Mouse (Mus musculus) embryo, embryonic 11 days (tissue): ENCODE data around the gene Mcm9.
"Not testable (repeated sequence)": the region's sequence is repeated elsewhere in the genome, so short reads cannot be mapped to it uniquely, and the experiment has no call there.

Source experiments
- DNase-seq: peaks from one replicate; pipeline ENCODE4 v3.0.0-alpha.2; 2015

Mcm9 gene

DNA sequence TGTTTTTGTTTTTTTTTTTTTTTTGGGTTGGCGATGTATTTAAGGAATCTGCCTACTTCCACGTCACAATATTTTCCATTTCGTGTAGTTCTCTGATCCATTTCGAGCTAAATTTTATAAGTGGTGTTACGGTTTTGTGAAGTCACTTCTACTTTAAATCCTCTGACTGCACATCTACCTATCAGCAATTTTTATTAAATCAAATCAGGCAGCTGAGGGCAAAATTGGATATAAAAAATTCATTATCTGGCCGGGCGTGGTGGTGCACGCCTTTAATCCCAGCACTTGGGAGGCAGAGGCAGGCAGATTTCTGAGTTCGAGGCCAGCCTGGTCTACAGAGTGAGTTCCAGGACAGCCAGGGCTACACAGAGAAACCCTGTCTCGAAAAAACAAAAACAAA is at the start of gene Mcm9:
Gene Mcm9 (minus strand): TSS at position 101 of the 400 bp plus-strand sequence.
- DNase-seq: not testable (repeated sequence)

DNA sequence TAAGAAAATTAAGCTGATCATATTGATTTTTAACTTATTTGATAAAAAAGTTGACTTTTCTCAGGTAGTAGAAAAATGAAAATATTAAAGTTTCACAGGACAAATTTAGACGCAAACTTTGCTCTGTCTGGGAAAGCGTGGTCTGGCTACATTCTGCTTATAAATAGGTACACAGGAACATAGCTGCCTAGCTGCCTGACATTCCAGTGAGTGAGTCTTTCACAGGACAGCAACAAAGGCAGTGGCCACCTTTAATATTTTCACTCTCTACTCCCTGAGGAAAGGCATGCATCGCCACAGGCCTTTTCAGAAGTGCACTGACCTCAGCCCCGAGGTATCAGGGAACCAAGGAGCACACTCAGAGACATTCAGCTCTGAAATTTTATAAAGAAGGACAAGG is 31.5 kb upstream of the Mcm9 start:
- DNase-seq: no peak

DNA sequence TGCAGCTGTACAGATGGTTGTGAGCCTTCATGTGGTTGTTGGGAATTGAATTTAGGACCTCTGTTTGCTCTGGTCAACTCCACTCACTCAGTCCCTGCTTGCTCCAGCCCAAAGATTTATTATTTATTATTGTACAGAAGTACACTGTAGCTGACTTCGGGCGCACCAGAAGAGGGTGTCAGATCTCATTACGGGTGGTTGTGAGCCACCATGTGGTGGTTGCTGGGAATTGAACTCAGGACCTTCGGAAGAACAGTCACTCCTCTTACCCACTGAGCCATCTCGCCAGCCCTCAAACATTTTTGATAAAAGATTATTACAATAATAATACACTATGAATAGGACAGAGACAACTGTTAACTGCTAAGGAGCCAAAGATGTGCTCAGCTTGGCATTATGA is 24.0 kb upstream of the Mcm9 start:
- DNase-seq: not testable (repeated sequence)

DNA sequence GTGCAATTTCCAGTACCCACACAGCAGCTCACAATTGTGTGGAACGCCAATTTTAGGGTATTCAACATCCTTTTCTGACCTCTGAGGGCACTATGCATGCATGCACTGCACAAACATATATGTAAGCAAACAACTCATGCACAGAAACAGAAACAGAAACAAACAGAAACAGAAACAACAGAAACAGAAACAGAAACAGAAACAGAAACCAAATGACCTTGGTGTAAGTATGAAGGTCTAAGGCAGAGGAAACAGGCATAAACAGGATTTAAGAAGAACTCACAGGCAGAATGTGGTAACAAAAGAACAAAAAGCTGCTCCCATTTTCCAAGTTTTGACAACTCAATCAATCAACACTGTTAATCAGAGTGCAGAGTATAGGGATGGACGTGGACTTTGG is 20.4 kb upstream of the Mcm9 start:
- no peak for DNase-seq

DNA sequence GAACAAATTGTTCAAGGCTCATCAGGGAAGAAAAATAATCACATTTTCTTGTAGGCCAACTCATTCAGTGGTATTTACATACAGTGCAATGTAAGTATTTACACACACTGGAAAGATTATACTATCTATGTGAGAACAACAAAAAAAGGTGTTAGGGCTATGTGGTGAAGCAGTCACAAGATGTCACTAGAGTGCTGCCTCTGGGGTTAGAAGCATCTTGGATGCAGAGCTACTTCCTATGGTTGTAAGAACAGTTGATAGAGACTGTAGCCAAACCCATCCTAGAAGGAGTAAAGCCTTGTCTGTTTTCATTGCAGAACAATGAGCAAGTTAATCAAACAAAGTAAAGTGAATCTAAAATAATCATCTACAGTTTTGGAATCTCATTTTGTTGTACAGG is 11.3 kb upstream of the Mcm9 start:
- peak; percentile 51 for DNase-seq

DNA sequence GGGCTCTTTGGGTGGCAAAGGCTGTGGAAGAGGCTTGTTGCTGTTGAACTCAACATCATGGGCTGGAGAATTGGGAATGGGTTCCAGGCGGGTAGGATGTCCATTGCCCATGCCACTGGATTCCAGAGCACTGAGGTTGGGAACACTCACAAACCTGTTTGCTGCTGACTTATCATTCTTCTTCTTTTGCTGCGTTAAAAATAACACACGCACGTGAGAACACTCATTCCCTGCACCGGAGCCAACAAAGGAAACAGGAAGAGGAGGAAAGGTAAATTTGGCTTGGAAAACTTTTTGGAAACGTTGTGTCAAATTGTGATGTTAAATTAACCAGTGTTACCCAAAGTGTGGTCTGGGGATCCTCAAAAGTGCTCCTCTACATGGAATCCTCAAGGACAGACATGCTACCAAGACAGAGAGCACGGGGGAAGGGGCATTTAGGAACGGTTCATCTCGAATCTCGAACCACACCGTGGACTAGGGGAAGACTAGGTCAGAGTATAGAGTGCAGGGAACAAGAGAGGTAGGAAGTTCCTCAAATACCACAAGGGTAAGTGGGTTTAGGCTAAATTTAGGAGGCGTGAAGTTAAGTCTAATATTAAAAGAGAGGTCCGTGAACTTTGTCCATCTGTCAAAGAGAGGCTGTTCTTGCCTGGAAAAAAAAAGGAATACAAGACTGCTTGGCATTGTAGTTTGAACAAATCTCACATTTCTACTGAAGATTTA is 5.2 kb upstream of the Mcm9 start:
- no peak for DNase-seq

DNA sequence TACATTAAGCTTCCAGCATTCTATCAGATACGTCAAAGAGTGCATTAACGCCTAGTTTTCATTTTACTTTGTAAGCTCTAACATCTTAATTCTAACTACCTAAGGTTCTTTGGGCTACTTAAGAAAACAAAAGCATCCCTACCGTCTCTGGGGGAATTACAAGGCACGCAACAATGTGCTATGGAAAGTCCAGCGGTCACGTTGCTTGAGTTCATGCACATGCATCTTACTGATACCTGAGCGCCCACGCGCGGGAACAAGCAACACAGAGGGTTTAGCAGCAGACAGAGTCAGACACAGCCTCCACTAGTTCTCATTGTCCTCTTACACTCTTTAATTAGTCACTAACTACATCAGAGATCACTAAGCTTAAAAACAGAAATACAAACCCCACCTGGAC is 3.9 kb upstream of the Mcm9 start:
- no peak for DNase-seq

DNA sequence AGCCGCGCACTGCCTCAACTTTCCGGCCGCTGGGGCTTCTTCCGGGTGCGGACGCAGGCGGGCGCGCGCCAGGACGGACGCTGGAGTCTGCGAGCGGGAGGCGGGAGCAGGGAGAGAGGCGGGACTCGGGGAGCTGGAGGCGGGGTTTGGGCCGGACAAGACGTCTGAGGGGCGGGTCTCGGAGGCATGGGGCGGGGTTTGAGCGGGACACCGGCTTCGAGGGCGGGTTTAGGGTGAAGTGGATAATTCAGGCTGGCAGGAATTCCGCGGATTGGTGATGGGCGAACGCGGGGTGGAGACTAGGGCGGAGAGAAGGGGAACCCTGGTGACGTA is 355 bp downstream of the Mcm9 start:
- peak; percentile 99 for DNase-seq

DNA sequence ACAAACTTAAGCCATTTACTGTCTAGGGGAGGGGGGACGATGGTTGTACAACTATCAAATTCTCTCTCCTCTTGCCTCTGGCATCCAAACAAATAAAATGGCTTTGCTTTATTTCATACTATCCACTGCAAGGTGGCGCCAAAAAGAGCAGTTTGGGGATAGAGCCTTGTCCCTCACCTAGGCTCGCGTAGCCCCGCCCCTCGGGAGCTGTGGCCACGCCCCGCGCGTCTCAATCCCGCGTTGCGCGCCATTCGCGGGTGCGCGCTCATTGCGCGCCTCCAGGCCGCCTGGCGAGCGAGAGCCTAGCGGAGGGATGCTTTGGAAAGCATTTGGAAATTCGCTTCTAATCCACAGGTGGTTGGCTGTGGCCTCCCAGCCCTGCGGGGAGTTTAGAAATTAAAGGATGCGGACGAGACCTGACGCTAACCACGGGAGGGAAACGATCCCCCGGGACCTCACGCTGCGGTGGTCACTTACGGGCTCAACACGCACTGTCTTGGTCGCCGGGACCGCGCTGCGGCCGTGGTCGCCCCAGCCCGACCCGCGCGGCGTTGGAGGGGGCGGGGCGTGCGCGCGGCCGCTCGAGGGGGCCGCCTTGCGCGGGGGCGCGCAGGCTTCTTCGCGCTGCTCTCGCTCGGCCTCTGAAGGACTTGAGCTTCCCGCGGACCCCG is 857 bp downstream of the Mcm9 start:
- DNase-seq: peak; percentile 96

DNA sequence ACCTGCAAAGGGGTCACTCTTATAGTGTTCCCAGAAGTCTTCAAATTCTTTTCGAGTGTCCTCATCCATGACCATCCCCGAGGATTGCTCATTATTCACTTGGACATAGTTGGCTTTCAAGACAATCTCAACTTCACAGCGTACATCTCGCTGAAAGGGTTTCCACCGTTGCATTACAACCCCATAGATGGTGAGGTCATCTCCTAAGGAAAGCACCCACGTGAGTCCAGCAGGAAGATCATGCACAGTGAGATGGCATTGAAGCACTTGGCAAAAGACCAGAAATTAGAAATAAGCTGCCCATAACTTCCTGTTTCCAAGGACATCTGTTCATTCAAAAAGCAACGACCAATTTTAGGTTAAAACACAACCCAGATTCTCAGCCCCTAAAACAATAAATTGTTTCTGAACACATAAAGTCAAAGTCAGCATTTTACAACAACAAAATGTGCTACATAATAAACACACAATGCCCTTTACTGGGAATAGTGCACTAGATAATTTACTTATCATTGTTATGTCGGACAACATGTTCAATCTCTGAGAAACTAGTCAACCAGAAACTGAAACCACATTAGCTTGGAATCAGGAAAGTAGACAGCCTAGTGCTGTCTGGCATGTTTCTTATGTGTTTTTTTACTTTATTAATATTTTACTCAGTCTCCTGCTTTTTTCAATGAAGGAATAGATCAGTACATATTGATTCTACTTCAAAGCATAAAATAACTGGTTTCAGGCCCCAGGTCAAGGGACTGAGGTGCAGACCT is 14.2 kb downstream of the Mcm9 start:
- DNase-seq: no peak

DNA sequence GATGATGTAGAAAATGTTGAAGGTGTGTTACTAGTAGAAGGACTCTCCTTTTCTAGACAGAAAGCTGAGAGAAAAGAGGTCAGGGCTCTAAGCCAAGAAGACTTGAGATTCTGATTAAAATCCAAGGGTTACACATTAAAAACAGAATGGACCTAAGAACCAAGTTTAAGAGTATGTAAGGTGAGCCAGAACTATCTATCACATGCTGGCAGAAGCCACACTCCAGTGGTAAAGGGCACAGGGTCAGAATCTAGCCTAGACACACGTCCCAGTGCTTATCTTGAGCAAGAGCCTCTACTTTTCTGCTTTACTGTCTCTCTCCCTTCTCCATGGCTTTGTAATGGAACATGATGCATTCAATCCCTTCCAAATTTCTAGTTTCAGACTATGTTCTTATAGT is 16.3 kb downstream of the Mcm9 start:
- DNase-seq: no peak

DNA sequence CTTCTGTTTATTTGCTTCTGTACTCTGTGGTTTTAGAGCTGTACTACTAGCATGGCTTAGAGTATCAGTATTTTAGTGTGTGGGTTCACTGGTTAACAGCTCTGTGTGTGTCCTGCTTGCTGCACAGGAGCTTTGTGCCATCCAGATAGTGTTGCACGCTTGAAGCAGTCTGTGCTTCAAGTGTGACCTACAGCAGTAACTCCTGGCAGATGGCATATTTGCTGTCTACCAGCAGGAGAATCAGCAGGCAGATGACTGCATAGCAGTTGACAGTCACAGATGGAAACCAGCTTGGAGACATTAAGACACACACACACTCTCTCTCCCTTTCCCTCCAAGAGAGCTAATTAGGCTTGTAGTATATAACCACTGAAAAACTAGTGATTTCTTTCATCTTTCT is 18.1 kb downstream of the Mcm9 start:
- DNase-seq: no peak

DNA sequence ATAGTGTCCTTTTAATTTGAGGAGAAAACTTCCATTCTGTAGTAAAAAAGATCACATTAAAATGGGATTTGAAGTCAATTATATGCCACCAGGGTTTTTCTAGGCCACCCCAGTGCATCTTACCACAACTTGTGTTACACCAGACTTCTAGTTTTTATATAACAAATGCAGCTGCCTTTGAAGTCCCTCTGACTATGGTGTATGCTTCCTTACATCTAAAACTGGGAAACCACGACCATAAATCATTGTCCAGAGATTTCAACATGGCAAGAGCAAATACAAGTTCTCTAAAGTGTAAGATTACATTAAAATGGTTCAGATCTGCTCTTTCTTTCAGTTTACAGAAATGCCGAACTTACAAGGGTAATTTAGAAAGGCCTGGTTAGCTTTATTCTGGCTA is 22.0 kb downstream of the Mcm9 start:
- no peak for DNase-seq

DNA sequence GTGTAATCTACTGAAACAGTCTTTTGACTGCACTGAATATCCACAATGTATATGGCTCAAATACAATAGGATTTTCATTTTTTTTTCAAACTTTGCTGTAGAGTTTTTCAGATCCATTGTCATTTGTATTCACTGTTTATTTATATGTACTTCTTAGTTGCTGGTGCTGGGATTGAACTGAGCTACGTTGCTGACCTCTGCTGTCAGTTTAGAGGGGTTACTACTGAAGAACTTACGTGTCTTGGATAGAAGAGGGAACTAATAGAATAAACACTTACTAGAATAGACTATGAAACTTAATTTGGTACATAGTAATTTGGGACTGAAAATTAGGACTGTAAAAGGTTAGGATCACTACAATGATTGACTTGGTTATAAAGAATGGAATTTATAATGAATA is 24.9 kb downstream of the Mcm9 start:
- no peak for DNase-seq

DNA sequence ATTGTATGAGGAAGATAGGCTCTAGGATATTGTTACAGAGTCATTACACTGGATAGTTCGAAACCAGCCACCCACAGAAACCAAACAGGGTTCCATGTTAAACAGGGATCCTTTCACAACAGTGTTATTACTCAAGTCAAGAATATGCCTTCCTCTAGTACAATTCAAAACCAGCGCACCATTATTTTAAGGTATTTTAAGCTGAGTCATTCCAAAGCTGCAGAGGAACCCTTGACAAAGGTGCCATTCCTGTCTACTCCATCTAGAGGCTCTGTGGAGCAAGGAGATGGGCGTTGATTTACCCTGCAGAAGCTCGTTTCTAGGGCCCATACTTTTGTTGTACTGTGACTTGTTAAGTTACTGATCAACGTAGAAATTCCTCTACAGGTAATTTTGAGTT is 31.4 kb downstream of the Mcm9 start:
- peak; percentile 39 for DNase-seq

DNA sequence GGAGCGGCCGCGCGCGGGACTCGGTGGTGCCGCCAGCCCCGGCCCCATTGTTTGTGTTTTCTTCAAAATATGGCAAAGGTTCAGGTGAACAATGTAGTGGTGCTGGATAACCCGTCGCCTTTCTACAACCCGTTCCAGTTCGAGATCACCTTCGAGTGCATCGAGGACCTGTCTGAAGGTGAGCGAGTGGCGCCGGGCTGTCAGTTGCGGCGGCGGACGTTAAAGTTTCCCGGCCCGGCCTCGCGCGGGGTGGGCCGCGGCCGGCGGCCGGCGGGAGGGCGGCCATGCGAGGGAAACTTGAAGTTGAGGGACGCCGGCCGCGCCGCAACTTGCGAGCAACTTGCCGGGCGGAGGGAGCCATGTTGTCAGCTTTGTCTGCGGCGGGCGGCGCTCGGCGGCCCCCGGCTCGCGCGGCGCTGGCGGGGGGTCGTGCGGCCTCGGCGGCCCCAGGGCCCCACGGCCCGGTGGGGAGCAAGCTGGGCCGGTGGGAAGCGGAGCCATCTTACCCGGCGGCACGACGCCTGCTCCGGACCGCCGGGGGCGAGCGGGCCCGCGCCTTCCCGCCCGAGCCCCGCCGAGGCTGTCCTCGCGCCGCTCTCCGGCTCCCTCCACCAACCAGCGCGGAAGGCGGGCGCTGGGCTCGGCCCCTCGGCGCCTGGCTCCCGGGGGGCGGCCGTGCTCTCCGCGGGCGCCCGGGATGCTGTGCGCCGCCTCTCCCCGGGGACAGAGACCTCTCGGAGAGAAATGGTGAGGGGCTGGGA is 32.9 kb downstream of the Mcm9 start:
- DNase-seq: peak; percentile 67

DNA sequence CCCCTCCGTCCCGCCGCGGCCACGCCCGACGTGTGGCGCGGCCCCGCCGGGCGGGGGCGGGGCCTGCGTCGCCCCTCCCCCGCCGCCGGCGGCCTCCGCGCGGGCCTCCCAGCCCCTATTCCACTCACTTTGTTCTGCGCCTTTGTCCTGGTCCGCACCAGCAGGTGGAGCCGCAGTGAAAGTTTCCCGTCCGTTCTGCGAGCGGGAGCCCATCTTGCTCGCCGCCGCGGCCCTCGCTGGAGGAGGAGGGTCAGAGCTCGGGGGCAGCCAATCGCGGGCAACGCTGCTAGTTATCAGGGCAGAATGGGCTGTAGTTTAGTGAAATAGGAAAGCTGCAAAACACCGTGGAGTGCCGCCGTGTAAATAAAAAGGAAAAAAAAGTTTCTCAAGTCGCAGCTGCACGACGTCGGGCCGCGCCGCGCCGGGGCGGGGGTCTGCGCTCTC is 33.5 kb downstream of the Mcm9 start, which contains the start of gene Asf1a:
Gene Asf1a (plus strand): TSS at position 81 of the 444 bp plus-strand sequence.
- DNase-seq: peak; percentile 97

DNA sequence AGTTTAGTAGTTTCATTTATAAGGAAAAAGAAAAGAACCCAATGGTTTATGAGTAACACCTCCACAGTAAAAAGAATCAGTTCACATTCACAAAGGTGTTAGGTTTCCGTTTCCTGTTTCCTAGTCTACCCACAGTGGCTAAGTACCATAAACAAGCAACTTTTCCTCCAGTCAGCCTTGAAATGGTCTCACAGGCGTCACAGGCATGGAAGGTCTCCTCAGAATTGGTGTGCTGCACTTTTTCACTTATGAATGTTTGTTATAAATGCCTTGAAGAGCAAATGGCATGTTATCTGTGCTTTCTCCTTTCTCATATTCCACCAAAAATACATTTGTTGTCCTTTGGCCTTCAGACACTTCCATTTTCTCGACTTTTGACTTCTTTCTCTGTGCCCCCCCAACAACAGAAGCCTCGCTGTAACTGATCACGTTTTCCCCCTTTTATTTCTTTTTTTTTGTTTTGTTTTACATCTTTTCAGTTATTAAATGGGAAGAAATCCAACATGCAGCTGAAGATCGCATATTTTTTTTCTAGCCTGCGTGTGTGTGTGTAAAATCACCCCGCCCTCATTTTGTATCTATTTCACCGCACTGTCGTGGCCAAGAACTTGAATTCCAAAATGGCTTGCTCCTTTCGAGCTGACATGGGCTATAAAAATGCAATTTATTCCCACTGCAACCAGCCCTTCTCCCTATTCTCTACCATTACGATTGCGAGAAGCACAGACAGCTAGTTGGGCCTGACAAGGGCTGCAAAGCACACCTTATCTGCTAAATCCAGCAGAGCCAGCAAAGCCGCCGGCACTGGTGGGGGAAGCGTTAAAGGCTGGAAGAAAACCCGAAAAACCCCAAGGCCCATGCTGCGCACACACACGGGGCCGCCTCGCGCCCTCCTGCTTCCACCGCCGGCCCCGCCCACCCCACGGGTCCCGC is 34.2 kb downstream of the Mcm9 start:
- DNase-seq: peak; percentile 28

DNA sequence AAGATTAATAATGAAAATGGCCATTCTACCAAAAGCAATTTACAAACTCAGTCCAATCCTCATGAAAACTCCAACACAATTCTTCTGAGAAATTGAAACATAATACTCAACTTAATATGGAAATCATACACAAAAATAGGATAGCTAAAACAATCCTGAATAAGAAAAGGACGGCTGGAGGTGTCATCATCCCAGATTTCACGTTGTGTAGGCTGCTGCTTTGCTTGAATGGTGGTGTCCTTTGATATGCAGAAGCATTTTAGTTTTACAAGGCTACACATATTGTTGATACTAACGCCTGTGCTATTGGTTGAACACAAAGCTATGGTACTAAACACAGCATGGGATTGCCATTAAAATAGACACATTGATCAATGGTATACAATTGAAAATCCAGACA is 44.5 kb downstream of the Mcm9 start:
- DNase-seq: no peak

DNA sequence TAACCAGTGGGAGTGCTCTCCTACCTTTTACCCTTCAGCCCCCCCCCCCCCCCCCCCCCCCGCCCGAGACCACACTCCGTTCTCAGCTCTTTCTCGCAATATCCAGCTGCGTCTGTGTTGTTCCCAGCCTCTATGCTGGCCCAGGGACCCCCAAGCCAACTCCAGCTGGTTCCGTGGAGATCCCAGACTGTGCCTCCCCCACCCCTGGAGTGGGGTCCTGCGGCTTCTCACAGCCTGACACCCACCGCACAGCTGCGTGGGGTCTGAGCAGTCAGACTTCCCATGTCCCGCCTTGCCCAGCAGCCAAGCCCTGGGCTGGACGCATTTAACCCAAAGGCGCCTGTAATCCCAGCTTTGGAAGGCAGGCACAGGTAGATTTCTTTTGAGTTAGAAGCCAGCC is 49.2 kb downstream of the Mcm9 start:
- peak; percentile 20 for DNase-seq

DNA sequence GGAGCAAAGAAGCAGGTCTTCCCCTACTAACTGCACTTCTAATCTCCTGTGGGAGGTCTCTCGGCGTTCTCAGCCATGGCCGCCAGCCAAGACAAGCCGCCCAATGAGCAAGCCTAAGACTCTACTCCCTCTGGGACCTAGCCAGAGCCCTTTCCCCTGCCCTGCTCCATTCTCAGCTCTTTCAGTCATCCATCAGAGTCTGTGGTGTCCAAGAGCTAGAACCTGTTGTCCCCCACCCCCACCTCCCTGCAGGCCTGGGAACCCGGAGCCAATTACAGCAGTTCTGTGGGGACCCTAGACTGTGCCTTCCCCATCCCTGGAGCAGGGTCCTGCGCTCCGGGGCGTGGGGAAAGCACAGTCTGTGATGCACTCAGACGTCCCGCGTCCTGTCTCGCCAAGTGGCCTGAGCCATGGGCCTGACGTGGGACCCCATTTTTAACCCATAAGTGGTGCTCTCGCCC is 49.6 kb downstream of the Mcm9 start:
- peak; percentile 55 for DNase-seq

DNA sequence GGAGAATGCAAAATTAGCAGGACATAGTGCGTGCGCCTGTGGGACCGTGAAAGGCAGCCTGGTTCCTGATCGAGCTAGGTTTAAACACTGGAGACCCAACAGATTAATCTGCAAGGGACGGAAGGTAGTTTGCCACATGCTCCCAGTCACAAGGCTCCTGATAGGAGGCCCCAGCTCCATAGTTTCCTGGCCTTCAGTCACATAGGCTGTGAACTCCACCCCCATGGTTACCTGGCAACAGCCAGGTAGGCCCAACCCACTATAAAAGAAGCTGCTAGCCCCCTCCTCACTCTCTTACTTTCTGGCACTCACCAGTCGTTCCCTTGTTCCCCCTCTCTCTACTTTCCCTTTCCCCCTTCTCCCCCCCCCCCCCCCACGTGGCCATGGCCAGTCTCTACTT is 50.1 kb downstream of the Mcm9 start:
- DNase-seq: peak; percentile 20
